Mouse (Mus musculus): Measurements from ENCODE around the gene Sowahb. TPM values are rescaled to one million over a fixed set of nuclear protein-coding genes. Genes with fewer than 3 reads are reported as not detected.

The Sowahb gene
- polyA plus RNA-seq, 1 experiment = not detected

DNA sequence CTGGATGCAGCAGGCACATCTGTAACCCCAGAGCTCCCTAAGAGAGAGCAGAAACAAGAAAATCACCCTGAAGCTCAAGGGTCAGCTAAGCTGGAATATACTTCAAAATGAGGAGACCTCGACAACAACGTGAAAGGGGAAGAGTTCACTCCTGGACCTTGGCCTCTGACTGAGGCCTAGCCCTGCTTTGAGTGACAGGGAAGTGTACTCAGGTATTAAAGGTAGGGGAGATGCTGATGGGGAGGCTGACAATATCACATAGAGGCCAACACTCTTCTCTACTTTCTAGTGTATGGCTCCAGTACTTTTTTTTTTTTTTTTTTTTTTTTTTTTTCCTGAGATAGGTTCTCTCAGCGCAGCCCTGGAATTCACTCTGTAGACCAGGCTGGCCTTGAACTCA is 34.8 kb upstream of the Sowahb start:
- TF ChIP-seq POLR2A (IDR thresholded peaks at IDR 0.05; ENCODE audit: insufficient read depth, low read depth, low read length) (no peak), CTCF (IDR thresholded peaks at IDR 0.05; ENCODE audit: insufficient read depth, low read depth, low read length) (no peak)
- Histone ChIP-seq H3K27ac (ENCODE audit: insufficient read depth, low read depth, low read length) (no peak overlapping the region), H3K4me1 (ENCODE audit: control insufficient read depth, insufficient read depth, low read length) (no peaks in the 10 kb centered on the region), H3K4me3 (ENCODE audit: insufficient read depth, low read depth, low read length) (no peak overlapping the region)
- 87% methylated on average over 3 of the region's 3 CpGs for WGBS

- Histone ChIP-seq H3K4me1 (ENCODE audit: control insufficient read depth, insufficient read depth, low read length) (no peaks in the 10 kb centered on the region), H3K27ac (ENCODE audit: insufficient read depth, low read depth, low read length) (no peak overlapping the region), H3K4me3 (ENCODE audit: insufficient read depth, low read depth, low read length) (no peak overlapping the region)
- TF ChIP-seq POLR2A (IDR thresholded peaks at IDR 0.05; ENCODE audit: insufficient read depth, low read depth, low read length) = no peak
- no peak for TF ChIP-seq CTCF (IDR thresholded peaks at IDR 0.05; ENCODE audit: insufficient read depth, low read depth, low read length)
- 71% methylated on average over 7 of the region's 7 CpGs for WGBS
Measured at GRCm38 (mm10) chr5:93077661-93078323, 33.0 kb upstream of the Sowahb start.

DNA sequence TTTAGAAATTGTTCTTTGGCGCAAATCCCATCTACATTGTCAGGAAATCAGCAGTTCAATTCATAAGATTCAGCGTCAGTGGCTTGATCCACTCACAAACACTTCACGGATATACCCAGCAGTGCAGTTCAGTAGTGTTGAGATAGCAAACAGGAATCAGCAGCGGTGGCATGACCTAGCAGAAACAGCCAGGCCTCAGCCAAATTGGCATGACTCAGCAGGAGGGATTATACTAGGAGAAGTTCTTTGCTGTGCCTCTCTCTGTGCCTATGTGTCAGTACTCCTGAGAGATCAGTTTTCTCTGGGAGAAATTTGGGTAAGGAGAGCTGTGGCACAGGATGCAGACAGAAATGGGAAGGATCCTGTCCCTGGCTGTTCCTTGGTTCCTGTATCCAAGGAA is 16.0 kb upstream of the Sowahb start:
- 83% methylated on average over 4 of the region's 4 CpGs for WGBS
- no peaks in the 10 kb centered on the region for H3K4me1 ChIP-seq (ENCODE audit: control insufficient read depth, insufficient read depth, low read length)
- no peak overlapping the region for H3K4me3 ChIP-seq (ENCODE audit: insufficient read depth, low read depth, low read length)
- TF ChIP-seq POLR2A (IDR thresholded peaks at IDR 0.05; ENCODE audit: insufficient read depth, low read depth, low read length) (no peak), CTCF (IDR thresholded peaks at IDR 0.05; ENCODE audit: insufficient read depth, low read depth, low read length) (no peak)
- H3K27ac ChIP-seq (ENCODE audit: insufficient read depth, low read depth, low read length) = no peak overlapping the region

DNA sequence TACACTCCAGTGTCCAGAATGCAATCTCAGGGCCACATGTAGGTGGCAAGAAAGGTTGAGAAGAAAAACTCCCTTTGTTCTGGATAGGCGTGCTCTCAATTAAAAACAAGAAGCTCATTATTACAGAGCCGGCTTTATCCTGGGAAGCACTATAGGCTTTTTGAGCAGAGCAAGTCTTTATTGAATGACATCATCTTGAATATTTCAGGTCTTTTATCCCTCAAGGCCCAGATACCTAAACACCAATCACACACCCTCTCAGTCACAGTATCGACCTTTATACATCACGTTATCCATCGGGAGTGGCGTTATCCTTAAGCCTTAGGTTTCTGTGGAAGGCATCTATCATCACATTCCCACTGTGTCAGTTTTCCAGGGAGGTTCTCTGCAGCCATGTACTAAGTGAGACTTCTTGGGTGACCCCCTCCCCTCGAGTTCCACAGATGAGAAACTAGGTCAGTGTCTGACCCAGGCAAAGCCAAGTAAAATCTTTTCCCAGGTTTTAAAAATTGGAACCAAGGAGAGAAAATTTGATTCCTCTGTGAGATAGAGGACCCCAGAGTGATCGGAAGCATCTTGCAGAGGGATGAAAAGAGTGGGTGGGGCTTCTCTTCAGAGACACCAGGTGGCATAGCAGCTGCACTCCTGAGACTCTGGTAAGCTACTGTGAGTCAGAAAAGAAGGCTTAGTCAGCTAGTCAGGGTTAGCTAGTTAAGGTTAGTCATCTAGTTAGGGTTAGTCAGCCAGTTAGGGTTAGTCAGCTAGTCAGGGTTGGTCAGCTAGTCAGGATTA is 9.0 kb upstream of the Sowahb start:
- H3K4me1 ChIP-seq (ENCODE audit: control insufficient read depth, insufficient read depth, low read length) = no peaks in the 10 kb centered on the region; the same call in 1 of the 2 replicates
- no peak for TF ChIP-seq CTCF (IDR thresholded peaks at IDR 0.05; ENCODE audit: insufficient read depth, low read depth, low read length)
- TF ChIP-seq POLR2A (IDR thresholded peaks at IDR 0.05; ENCODE audit: insufficient read depth, low read depth, low read length) = no peak
- WGBS = 40% methylated on average over 8 of the region's 8 CpGs
- H3K4me3 ChIP-seq (ENCODE audit: insufficient read depth, low read depth, low read length) = no peak overlapping the region
- H3K27ac ChIP-seq (ENCODE audit: insufficient read depth, low read depth, low read length) = no peak overlapping the region

- 34% methylated on average over 9 of the region's 9 CpGs for WGBS
- Histone ChIP-seq H3K4me1 (ENCODE audit: control insufficient read depth, insufficient read depth, low read length) (no peaks in the 10 kb centered on the region; the same call in 1 of the 2 replicates), H3K27ac (ENCODE audit: insufficient read depth, low read depth, low read length) (no peak overlapping the region), H3K4me3 (ENCODE audit: insufficient read depth, low read depth, low read length) (no peak overlapping the region)
- TF ChIP-seq POLR2A (IDR thresholded peaks at IDR 0.05; ENCODE audit: insufficient read depth, low read depth, low read length) (no peak), CTCF (IDR thresholded peaks at IDR 0.05; ENCODE audit: insufficient read depth, low read depth, low read length) (no peak)
Measured at GRCm38 (mm10) chr5:93051951-93052350, 7.1 kb upstream of the Sowahb start.

DNA sequence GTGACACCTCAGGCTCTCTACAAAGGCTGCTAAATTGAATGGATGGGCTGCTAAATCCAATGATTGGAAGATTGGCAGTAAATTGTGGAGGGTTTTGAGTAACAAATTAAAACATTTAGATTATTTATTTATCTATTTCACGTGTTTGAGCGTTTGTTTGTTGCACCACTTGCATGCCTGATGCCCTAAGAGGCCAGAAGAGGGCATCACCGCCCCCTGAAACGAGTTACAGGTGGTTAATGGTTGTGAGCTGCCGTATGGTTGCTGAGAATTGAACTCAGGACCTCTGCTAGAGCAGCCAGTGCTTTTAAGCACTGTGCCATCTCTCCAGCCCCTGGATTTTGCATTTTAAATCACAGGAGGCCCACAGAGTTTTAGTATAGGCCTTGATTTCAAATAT is 6.2 kb upstream of the Sowahb start:
- H3K27ac ChIP-seq (ENCODE audit: insufficient read depth, low read depth, low read length) = no peak overlapping the region
- no peak overlapping the region for H3K4me3 ChIP-seq (ENCODE audit: insufficient read depth, low read depth, low read length)
- 66% methylated on average over 5 of the region's 5 CpGs for WGBS
- TF ChIP-seq POLR2A (IDR thresholded peaks at IDR 0.05; ENCODE audit: insufficient read depth, low read depth, low read length) = no peak
- TF ChIP-seq CTCF (IDR thresholded peaks at IDR 0.05; ENCODE audit: insufficient read depth, low read depth, low read length) = no peak
- no peaks in the 10 kb centered on the region; the same call in 1 of the 2 replicates for H3K4me1 ChIP-seq (ENCODE audit: control insufficient read depth, insufficient read depth, low read length)

GRCm38 (mm10) chr5:93049971-93050370 is 5.1 kb upstream of the Sowahb start:
- WGBS = 83% methylated on average over 1 of the region's 1 CpGs
- TF ChIP-seq POLR2A (IDR thresholded peaks at IDR 0.05; ENCODE audit: insufficient read depth, low read depth, low read length) (no peak), CTCF (IDR thresholded peaks at IDR 0.05; ENCODE audit: insufficient read depth, low read depth, low read length) (no peak)
- Histone ChIP-seq H3K4me1 (ENCODE audit: control insufficient read depth, insufficient read depth, low read length) (peaks cover 4% of the 10 kb centered on the region; the same call in 1 of the 2 replicates), H3K4me3 (ENCODE audit: insufficient read depth, low read depth, low read length) (no peak overlapping the region), H3K27ac (ENCODE audit: insufficient read depth, low read depth, low read length) (no peak overlapping the region)

- 67% methylated on average over 13 of the region's 13 CpGs for WGBS
- TF ChIP-seq POLR2A (IDR thresholded peaks at IDR 0.05; ENCODE audit: insufficient read depth, low read depth, low read length) (no peak), CTCF (IDR thresholded peaks at IDR 0.05; ENCODE audit: insufficient read depth, low read depth, low read length) (no peak)
- Histone ChIP-seq H3K4me1 (ENCODE audit: control insufficient read depth, insufficient read depth, low read length) (peaks cover 17% of the 10 kb centered on the region), H3K4me3 (ENCODE audit: insufficient read depth, low read depth, low read length) (no peak overlapping the region), H3K27ac (ENCODE audit: insufficient read depth, low read depth, low read length) (no peak overlapping the region)
Measured at GRCm38 (mm10) chr5:93048481-93049240, 3.8 kb upstream of the Sowahb start.
